Mouse (Mus musculus) CH12.LX (cell line): ENCODE measurements around the gene Kitl. TPM values are rescaled to one million over a fixed set of nuclear protein-coding genes. Genes with fewer than 3 reads are reported as not detected.

Experiments
- DNase-seq: peaks from one replicate; pipeline ENCODE4 v3.0.0-alpha.2; 2013; ENCODE audit errors: extremely low read depth
- H3K27ac ChIP-seq: 2 replicates; pipeline ENCODE4 v1.5.1; 2012; ENCODE audit warnings: low read depth, mild to moderate bottlenecking, control low read depth, moderate library complexity; ENCODE audit not compliant: insufficient read depth
- H3K27me3 ChIP-seq: replicated peaks from 2 replicates; pipeline ENCODE3; 2012; ENCODE audit warnings: inconsistent platforms
- H3K36me3 ChIP-seq, 2 experiments: replicated peaks in 1 of 2; 2 replicates each; pipeline versions ENCODE3 to v1.6.1; 2012; ENCODE audit warnings: inconsistent platforms in 1 of 2, low read length in 1 of 2, mild to moderate bottlenecking in 1 of 2, mixed read lengths in 1 of 2, moderate library complexity in 1 of 2; ENCODE audit not compliant: control insufficient read depth in 1 of 2, insufficient read depth in 1 of 2
- H3K4me1 ChIP-seq, 2 experiments: 2 replicates each; pipeline ENCODE4 v1.6.1; 2012; ENCODE audit warnings: inconsistent platforms in 1 of 2, moderate library complexity in 1 of 2; ENCODE audit not compliant: insufficient read depth in 2 of 2, control insufficient read depth in 1 of 2
- H3K4me2 ChIP-seq: 2 replicates; pipeline ENCODE4 v1.6.1; 2012; ENCODE audit warnings: low read depth, mild to moderate bottlenecking, control low read depth; ENCODE audit not compliant: poor library complexity, insufficient read depth, severe bottlenecking
- H3K4me3 ChIP-seq, 3 experiments: fragments of 150-350 bp in 1 of 3; sonication (generic) in 1 of 3; replicated peaks in 1 of 3; 2 replicates each; pipeline versions ENCODE3 to v1.5.1; 2011 to 2012; ENCODE audit warnings: low read depth in 2 of 3, low read length in 2 of 3, mild to moderate bottlenecking in 2 of 3, moderate library complexity in 2 of 3, control low read depth in 1 of 3, improper control_type of control experiment in 1 of 3, inconsistent platforms in 1 of 3, mixed read lengths in 1 of 3; ENCODE audit not compliant: poor library complexity in 1 of 3
- H3K79me2 ChIP-seq: replicated peaks from 2 replicates; pipeline ENCODE4 v1.6.1; 2012; ENCODE audit warnings: mild to moderate bottlenecking, moderate library complexity; ENCODE audit not compliant: control insufficient read depth, poor library complexity, insufficient read depth, severe bottlenecking; ENCODE audit errors: extremely low read depth
- H3K9ac ChIP-seq: 2 replicates; pipeline ENCODE4 v1.6.1; 2012; ENCODE audit warnings: low read depth, mild to moderate bottlenecking, control low read depth, moderate library complexity; ENCODE audit not compliant: insufficient read depth
- H3K9me3 ChIP-seq: replicated peaks from 2 replicates; pipeline ENCODE3; 2012; ENCODE audit warnings: low read length, inconsistent platforms, mixed read lengths
- CHD1 ChIP-seq: IDR thresholded peaks from 2 replicates; pipeline ENCODE4 v1.6.1; 2012; ENCODE audit warnings: low read depth, low read length, improper control_type of control experiment, inconsistent platforms
- CTCF ChIP-seq, 2 experiments: IDR thresholded peaks in 1 of 2; conservative IDR thresholded peaks in 1 of 2; 2 replicates each; pipeline ENCODE4 v1.5.1; 2011 to 2012; ENCODE audit warnings: low read depth in 2 of 2, low read length in 2 of 2, improper control_type of control experiment in 1 of 2, inconsistent platforms in 1 of 2, mild to moderate bottlenecking in 1 of 2, moderate library complexity in 1 of 2
- E2F4 ChIP-seq: IDR thresholded peaks from 2 replicates; pipeline ENCODE4 v1.6.1; 2011; ENCODE audit warnings: low read depth, low read length, improper control_type of control experiment; ENCODE audit not compliant: insufficient replicate concordance
- EP300 ChIP-seq: IDR thresholded peaks from 2 replicates; pipeline ENCODE4 v1.6.1; 2011; ENCODE audit warnings: low read length, improper control_type of control experiment
- HCFC1 ChIP-seq: IDR thresholded peaks from 2 replicates; pipeline ENCODE4 v1.6.1; 2012; ENCODE audit warnings: low read depth, mild to moderate bottlenecking, inconsistent platforms, low read length, improper control_type of control experiment
- JUND ChIP-seq: conservative IDR thresholded peaks from 2 replicates; pipeline ENCODE4 v1.6.1; 2011; ENCODE audit warnings: low read depth, low read length, improper control_type of control experiment
- KAT2A ChIP-seq: IDR thresholded peaks from 2 replicates; pipeline ENCODE4 v1.6.1; 2012; ENCODE audit warnings: low read length, improper control_type of control experiment, inconsistent platforms; ENCODE audit not compliant: insufficient replicate concordance
- MAFK ChIP-seq: IDR thresholded peaks from 2 replicates; pipeline ENCODE4 v1.6.1; 2011; ENCODE audit warnings: low read length, improper control_type of control experiment; ENCODE audit not compliant: insufficient replicate concordance
- MAX ChIP-seq: IDR thresholded peaks from 2 replicates; pipeline ENCODE4 v1.6.1; 2011; ENCODE audit warnings: low read length, improper control_type of control experiment
- MEF2A ChIP-seq: IDR thresholded peaks from 2 replicates; pipeline ENCODE4 v1.6.1; 2014; ENCODE audit warnings: low read depth, mild to moderate bottlenecking, inconsistent platforms, low read length, improper control_type of control experiment, borderline replicate concordance
- MXI1 ChIP-seq: IDR thresholded peaks from 2 replicates; pipeline ENCODE4 v1.6.1; 2011; ENCODE audit warnings: mild to moderate bottlenecking, low read depth, low read length, improper control_type of control experiment
- MYC ChIP-seq: IDR thresholded peaks from 2 replicates; pipeline ENCODE4 v1.6.1; 2011; ENCODE audit warnings: low read depth, mild to moderate bottlenecking, improper control_type of control experiment, low read length
- NELFE ChIP-seq: IDR thresholded peaks from 2 replicates; pipeline ENCODE4 v1.6.1; 2011; ENCODE audit warnings: low read depth, low read length, improper control_type of control experiment
- RAD21 ChIP-seq: IDR thresholded peaks from 2 replicates; pipeline ENCODE4 v1.6.1; 2011; ENCODE audit warnings: low read depth, mild to moderate bottlenecking, low read length, improper control_type of control experiment, moderate library complexity
- RCOR1 ChIP-seq: conservative IDR thresholded peaks from 2 replicates; pipeline ENCODE4 v1.6.1; 2012; ENCODE audit warnings: low read depth, mild to moderate bottlenecking, inconsistent platforms, low read length, improper control_type of control experiment
- SMC3 ChIP-seq: IDR thresholded peaks from 2 replicates; pipeline ENCODE4 v1.6.1; 2011; ENCODE audit warnings: low read depth, low read length, improper control_type of control experiment
- TCF12 ChIP-seq: IDR thresholded peaks from 2 replicates; pipeline ENCODE4 v1.6.1; 2014; ENCODE audit warnings: low read depth, mild to moderate bottlenecking, inconsistent platforms, low read length, improper control_type of control experiment
- UBTF ChIP-seq: IDR thresholded peaks from 2 replicates; pipeline ENCODE4 v1.6.1; 2012; ENCODE audit warnings: low read depth, mild to moderate bottlenecking, inconsistent platforms, low read length, improper control_type of control experiment, moderate library complexity
- ZC3H11A ChIP-seq: IDR thresholded peaks from 2 replicates; pipeline ENCODE4 v1.6.1; 2012; ENCODE audit warnings: low read depth, mild to moderate bottlenecking, inconsistent platforms, low read length, improper control_type of control experiment
- ZKSCAN1 ChIP-seq: IDR thresholded peaks from 2 replicates; pipeline ENCODE4 v1.6.1; 2012; ENCODE audit warnings: low read depth, inconsistent platforms, low read length, improper control_type of control experiment, borderline replicate concordance
- dilution Hi-C: fragments of 300-500 bp; cut with MboI; formaldehyde crosslinking; loops from 2 replicates; pipeline ENCODE4 v1.14.3; 2020; ENCODE audit warnings: low sequenced_read_pairs; ENCODE audit not compliant: extremely low pct_unique_long_range_greater_than_20kb, extremely low pct_ligation_motif_present
- in situ Hi-C: fragments of 300-500 bp; cut with MboI; formaldehyde crosslinking; loops from 3 replicates; pipeline ENCODE4 v1.14.3; 2019; ENCODE audit warnings: low sequenced_read_pairs, low pct_ligation_motif_present, low pct_unique_long_range_greater_than_20kb, mixed read lengths
- polyA plus RNA-seq: library from polyadenylated mRNA; unstranded; fragments of >175 nt; gene quantifications from 2 replicates; pipeline ENCODE4 v1.2.1, GENCODE M21; 2012; ENCODE audit warnings: low read depth; ENCODE audit not compliant: insufficient read length
- total RNA-seq, 2 experiments: library from RNA; depleted of rRNA; stranded (reverse); fragments of 300-350 nt in 1 of 2; fragments of >200 nt in 1 of 2; gene quantifications; 2 replicates each; pipeline ENCODE4 v1.2.3; 2012 to 2014

Kitl gene
- total and polyA plus RNA-seq, 3 experiments, result not detected

DNA sequence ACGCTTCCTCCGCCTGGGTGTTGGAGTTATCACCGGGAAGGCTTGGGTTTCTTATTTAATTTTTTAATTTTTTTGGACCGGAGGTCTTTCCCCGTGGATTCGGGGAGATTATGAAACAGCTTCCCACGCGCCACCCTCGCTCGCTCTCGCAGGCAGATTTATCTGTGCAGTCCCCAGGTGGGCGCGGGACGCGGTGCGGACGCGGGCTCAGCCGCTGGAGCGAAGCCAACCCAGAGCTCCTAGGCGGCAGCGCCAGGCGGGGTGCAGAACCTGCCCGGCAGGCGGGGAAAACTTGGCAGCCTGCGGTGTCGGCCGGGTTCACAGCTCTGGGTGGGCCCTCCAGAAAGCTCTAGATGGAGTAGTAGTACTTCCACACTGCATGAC is 888 bp downstream of the Kitl start:
- in situ Hi-C loops (no loop called here), dilution Hi-C loops (no loop called here)
- Histone ChIP-seq H3K4me1 (no peaks in the 10 kb centered on the region), H3K9me3 (peaks cover 62% of the 10 kb centered on the region), H3K36me3 (no peaks in the 10 kb centered on the region), H3K4me2 (no peak overlapping the region), H3K4me3 (no peak overlapping the region), H3K27me3 (no peaks in the 10 kb centered on the region), H3K9ac (no peak overlapping the region), H3K27ac (no peak overlapping the region), H3K79me2 (no peaks in the 10 kb centered on the region)
- no peak for DNase-seq
- TF ChIP-seq CTCF (conservative IDR thresholded peaks at IDR 0.05 in 1 of 2, IDR thresholded peaks at IDR 0.05 in 1 of 2; ENCODE audit: low read depth in 2 of 2, low read length in 2 of 2), result no peak
- TF ChIP-seq MXI1, result no peak

GRCm38 (mm10) chr10:100016941-100017770 is 1.7 kb downstream of the Kitl start:
- in situ Hi-C loops (no loop called here), dilution Hi-C loops (no loop called here)
- no peak for DNase-seq
- H3K9me3 ChIP-seq, result peaks cover 63% of the 10 kb centered on the region
- H3K79me2 ChIP-seq, result no peaks in the 10 kb centered on the region
- no peak for TF ChIP-seq RAD21
- no peak for TF ChIP-seq JUND
- TF ChIP-seq RCOR1, result no peak
- TF ChIP-seq ZKSCAN1, result no peak
- no peak for TF ChIP-seq SMC3
- TF ChIP-seq CHD1, result no peak
- no peak for TF ChIP-seq MAX
- no peak for TF ChIP-seq ZC3H11A
- TF ChIP-seq KAT2A, result no peak
- TF ChIP-seq TCF12, result no peak
- TF ChIP-seq MEF2A, result no peak
- TF ChIP-seq MAFK, result no peak
- TF ChIP-seq NELFE, result no peak
- TF ChIP-seq EP300, result no peak
- no peak for TF ChIP-seq MYC
- no peak for TF ChIP-seq E2F4
- TF ChIP-seq CTCF (conservative IDR thresholded peaks at IDR 0.05 in 1 of 2, IDR thresholded peaks at IDR 0.05 in 1 of 2; ENCODE audit: low read depth in 2 of 2, low read length in 2 of 2), result no peak
- TF ChIP-seq UBTF, result no peak
- no peak for TF ChIP-seq HCFC1
- H3K9ac ChIP-seq, result no peak overlapping the region
- H3K27ac ChIP-seq, result no peak overlapping the region
- no peaks in the 10 kb centered on the region for H3K36me3 ChIP-seq
- no peak overlapping the region for H3K4me3 ChIP-seq
- H3K27me3 ChIP-seq, result no peaks in the 10 kb centered on the region
- H3K4me2 ChIP-seq, result no peak overlapping the region
- H3K4me1 ChIP-seq, result no peaks in the 10 kb centered on the region
